Mouse (Mus musculus) E14TG2a.4 (cell line): ENCODE results near the gene Slfn14.

Experiments used
- CTCF ChIP-seq: conservative IDR thresholded peaks from 2 replicates; pipeline ENCODE4 v1.5.1; 2014; ENCODE audit warnings: low read length
- NANOG ChIP-seq: IDR thresholded peaks from 2 replicates; pipeline ENCODE4 v1.6.1; 2014; ENCODE audit warnings: borderline replicate concordance, low read length, mixed read lengths
- POU5F1 ChIP-seq: IDR thresholded peaks from 2 replicates; pipeline ENCODE4 v1.6.1; 2014; ENCODE audit warnings: low read length, borderline replicate concordance

GRCm38 (mm10) chr11:83239811-83240210 is 46.7 kb downstream of the Slfn14 start:
- no peak for TF ChIP-seq CTCF
- TF ChIP-seq POU5F1, result no peak
- TF ChIP-seq NANOG, result no peak
